Mouse (Mus musculus) ovary, postnatal 14 days (tissue): ENCODE results near the gene Ets1.

Experiments
- DNase-seq: peaks from one replicate; pipeline ENCODE4 v3.0.0; 2022; ENCODE audit warnings: low spot score

The Ets1 gene

GRCm38 (mm10) chr9:32666611-32667517 lies 30.8 kb downstream of the Ets1 start:
- DNase-seq: no peak

DNA sequence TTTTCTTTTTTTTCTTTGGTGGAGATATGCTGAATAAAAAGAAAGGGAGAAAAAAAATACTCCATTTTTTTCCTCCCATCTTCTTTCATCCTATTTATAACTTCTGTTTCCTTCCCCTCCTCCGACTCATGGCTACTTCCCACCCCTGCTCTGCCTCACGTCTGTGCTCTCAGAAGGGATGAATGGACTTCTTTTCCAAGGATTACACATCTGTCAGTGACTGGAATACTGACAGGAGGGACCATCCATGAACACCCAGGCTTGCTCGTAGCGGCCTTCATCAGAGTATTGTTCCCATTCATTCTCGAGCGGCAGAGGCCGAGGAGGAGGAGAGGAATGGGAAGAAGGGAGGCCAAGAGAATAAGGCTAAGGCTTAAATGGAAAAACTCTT lies 31.5 kb downstream of the Ets1 start:
- no peak for DNase-seq

- DNase-seq: no peak
Measured at GRCm38 (mm10) chr9:32668075-32668673, 32.2 kb downstream of the Ets1 start.

DNA sequence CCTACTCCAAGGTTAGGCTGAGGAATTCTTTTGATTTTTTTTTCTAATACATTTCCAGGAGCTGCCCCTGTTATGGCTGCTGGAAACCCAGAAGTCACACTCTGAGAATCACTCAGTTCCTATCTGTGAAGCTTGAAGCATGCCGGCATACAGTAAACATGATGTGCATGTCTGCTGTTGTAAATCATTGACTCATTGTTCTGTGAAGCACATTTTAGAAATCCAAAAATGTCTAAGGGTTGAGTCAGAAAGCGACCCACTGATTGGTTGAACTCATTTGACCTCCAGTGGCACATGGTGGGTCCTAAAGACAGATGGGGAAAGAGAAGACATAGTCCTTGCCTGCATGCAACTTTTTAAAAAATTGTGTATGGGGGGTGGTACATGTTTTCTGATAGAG lies 33.4 kb downstream of the Ets1 start:
- DNase-seq: no peak

GRCm38 (mm10) chr9:32671970-32672859 lies 36.2 kb downstream of the Ets1 start:
- DNase-seq: peak; percentile 30

DNA sequence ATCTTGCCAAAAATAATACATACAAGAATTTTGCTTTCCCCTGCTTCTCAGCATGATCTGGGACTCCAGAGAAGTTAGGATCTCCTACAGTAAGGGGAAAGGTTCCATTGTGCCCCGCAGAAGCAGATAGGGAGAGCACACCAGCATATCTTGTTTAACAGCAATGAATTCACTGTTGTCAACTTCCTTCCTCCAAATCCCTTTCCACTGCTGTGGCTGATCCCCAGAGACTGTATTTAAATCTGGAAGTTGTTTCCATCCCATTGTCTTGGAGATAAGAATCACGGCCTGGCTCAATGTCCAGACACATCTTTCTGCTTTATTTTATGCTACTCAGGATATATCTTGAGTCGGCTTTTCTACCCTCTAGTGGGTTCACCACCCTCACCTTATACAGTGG lies 37.9 kb downstream of the Ets1 start:
- no peak for DNase-seq

GRCm38 (mm10) chr9:32675671-32676409 lies 39.8 kb downstream of the Ets1 start:
- no peak for DNase-seq

DNA sequence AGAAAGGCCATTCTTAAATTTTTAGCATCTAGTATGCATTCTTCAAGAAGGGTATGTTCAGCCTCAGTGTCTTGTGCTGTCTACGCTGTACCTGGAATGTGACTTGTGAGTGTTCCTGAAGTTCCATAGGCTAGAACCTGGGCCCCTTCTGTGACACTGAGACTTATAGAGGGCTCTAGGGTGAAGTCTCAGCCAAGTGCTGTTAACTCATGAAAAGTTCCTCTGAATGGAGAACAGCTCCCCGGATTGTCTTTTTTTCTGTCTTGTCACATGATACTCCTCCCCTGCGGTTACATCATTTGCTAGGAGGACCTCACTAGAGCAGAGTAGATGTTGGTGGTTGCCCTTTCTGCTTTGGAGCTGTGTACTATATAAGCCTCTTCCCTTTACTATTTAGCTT lies 40.5 kb downstream of the Ets1 start:
- DNase-seq: no peak

GRCm38 (mm10) chr9:32677646-32678045 lies 41.6 kb downstream of the Ets1 start:
- no peak for DNase-seq

DNA sequence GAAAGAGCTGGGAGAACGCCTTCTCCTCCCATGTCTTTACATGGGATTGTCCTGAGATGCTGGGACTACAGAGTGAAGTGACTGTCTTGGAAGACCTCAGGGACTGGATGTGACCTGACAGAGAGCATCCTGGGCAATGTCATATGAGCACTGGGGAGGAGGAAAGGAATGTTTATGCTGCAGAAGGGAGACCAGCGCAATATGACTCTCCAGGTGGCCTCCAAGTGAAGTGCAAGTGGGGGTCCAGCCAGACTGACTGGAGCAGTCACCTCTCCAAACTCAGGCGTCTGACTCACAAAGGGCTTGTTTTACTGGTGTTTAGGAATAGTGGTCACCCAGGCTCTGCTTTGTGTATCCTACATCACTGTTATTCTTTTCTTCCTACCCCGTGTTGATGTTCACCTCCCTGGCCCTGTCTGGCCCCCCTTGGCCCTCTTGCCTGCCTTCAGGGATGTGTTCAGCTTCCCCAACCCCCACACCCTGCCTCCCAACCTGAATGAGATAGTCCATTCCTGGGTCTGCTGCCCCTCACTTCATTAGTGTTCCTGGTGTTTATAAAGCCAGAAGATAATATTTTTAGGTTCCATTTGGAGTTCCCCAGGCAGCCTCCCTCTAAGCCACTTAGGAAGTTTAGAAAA lies 42.2 kb downstream of the Ets1 start:
- DNase-seq: no peak

- no peak for DNase-seq
Measured at GRCm38 (mm10) chr9:32679531-32679930, 43.5 kb downstream of the Ets1 start.

- no peak for DNase-seq
Measured at GRCm38 (mm10) chr9:32680201-32680600, 44.2 kb downstream of the Ets1 start.

DNA sequence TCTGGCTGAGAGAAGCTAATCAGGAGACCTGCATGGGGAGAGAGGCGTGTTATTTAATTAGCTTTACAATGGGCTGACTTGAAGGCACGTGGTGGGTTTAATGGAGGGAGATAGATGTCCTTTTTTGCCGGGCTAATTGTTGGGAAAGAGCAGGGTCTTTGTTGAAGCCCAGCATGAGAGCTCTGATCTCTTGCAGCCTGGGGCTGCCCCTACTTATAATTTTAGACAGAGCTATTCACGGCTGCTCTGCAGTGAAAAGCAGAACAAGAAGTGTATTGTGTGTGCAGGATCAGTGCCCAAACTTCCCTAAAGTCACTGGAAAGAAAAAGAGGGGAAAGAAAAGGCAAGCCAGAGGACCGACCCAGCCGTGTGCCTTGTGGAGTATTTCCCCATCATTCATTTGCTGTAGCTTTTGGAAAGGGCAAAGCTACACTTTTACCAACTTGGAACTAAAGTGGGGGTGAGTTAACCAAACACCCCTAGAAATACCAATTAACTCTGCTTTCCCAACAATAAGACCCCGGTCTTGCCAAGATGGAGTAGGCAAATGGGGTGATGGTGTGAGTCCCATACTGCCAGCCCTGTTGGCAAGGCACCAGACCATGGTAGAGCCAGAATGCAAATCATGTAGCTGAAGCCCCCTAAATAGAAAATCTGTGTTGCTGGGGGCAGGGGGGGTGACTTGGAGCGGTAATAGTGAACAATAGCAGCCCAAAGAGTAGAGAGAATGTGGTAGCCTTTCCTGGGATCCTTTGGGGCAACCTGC lies 50.0 kb downstream of the Ets1 start:
- no peak for DNase-seq

- DNase-seq: no peak
Measured at GRCm38 (mm10) chr9:32688351-32688750, 52.3 kb downstream of the Ets1 start.

DNA sequence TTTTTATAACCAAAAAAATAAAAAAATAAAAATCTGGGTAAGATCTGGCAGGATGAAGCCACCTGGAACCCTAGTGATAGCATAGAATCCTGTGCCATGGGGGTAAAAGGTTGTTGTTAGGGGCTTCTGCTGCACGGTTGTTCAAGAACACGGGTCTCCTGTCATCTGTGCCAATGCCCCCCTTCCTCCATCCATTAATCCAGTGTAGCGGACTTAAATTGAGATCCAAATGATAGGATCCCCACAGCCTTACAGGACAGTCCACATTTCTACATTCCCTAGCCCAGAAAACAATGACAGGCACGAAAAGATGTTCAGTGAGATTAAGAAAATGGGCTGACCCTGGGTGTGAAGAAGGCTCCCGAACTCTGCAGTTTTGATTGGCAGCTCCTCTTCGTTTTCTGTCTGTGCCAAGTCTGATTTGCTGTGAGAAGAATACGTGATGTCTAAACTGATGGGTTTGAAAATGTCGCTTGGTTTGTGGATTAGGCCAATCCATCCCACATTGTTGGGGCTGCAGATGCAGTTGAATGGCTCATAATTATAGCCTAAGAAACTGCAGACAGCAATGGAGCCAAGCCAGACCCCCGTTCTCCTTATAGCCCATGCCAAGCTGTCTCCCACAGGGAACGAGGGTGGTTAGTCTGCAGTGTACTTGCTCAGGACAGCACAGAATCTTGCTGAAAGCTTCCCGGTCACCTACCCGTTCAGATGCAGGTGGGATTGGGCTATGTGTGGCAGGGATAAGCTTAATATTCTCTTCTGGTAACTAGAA lies 55.3 kb downstream of the Ets1 start:
- no peak for DNase-seq

DNA sequence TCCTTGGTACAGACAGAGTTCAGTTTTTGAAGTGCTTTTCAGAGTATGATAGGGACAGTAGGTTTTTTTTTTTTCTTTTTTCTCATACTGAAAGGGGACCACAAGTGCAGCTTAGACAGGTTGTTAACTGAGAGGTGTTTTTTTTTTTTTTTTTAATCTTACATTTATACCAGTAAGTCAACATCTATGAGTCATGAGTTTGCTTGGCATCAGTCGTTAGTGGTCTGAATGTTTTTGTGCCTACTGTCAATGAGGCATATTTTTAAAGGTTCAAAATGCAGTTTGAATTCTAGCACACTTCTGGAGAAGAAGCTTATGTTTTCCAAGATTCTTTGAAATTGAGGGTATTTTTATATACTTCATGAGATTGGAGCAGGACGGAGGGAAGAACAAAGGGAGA lies 56.9 kb downstream of the Ets1 start:
- no peak for DNase-seq

GRCm38 (mm10) chr9:32693411-32693810 lies 57.4 kb downstream of the Ets1 start:
- no peak for DNase-seq

DNA sequence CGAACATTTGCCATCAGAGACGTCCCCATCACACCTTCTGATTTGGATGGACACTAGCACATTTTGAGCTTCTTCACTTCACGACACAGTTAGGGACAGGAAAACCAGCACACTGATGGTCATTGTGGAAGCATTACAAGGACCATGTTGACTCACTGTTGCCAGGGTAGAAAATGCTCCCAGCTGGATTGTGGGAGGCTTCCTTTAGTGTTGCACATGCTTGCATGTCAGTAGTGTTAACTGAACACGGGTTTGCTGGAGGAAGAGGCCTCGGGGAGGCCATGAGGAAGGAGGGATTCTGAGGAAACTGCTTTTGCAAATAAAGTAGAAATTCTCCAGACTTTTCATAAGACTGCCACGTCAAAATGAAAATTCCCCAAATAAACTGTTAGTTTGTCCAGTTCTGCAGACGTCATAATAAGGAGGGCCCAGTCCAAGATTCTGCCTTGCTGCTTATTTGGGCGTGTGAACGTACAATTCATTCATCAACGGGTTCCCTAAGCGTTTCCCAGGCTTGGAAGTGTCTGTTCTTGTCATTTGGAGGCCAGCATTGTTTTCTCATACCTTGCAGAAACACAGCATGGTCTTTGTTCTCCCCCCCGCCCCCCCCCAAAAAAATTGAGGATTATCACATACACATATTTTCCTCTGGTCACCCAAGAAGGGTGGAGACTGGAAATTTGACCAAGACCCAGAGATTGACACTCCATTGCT lies 58.2 kb downstream of the Ets1 start:
- DNase-seq: no peak

DNA sequence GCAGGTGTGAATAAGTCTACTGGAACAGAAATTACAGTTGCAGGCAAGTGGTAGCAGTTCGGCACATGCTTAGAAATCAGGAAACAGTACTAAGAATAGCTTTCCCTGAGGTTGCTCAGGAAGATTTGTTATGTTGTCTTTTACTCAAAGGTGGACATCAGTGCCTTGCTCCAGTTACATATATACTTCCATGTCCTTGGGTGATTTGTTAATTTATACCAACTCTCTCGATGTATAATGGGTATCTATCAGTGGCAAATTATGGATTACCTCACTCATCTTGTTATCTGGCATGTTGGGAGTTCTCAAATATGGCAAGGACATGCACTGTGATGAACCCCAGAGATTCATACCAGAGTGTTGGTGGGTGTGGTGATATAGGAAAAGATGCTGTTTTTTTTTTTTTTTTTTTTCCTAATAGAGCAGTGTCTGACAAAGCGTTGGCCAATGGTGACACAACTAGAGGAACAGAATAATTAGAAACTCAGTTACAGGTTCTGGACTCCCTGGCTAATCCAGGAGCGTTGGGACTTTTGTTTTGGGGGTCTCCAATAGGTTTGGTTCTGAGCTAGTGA lies 59.0 kb downstream of the Ets1 start:
- DNase-seq: no peak
